ENCODE assay signal across 8 mouse cellular contexts in genomic region chr12:73044221-73045045, GRCm38 (mm10). TPM values are rescaled to one million over a fixed set of nuclear protein-coding genes. Genes with fewer than 3 reads are reported as not detected.
DNase-seq lines count a peak whose midpoint lies in the region; ATAC-seq and TF ChIP-seq lines count a peak whose summit lies in the region.

No protein-coding gene starts in this region.

- ATAC-seq in lung, embryonic 16.5 days (ENCODE audit: low read depth), result peak; percentile 28; the same call in 1 of the 2 replicates
- ATAC-seq in kidney, embryonic 14.5 days (ENCODE audit: low FRiP score, low TSS enrichment), result peak; percentile 30; the same call in 1 of the 2 replicates
- ATAC-seq in midbrain, embryonic 15.5 days (replicated peaks), result 0 out of 2 replicates have a peak, but pooled peaks have one; percentile 26
- ATAC-seq in erythroid progenitor cell, adult 5-6 weeks (replicated peaks; ENCODE audit: low FRiP score, poor library complexity, severe bottlenecking), result no peak

- intact Hi-C loops in gastrocnemius, postnatal 36 days (cut with DNase I), result loop anchor here (5.0 kb wide), 1 partner anchor 363 kb away; no protein-coding TSS in a partner anchor

- H3K4me1 ChIP-seq in lung, embryonic 16.5 days (replicated peaks; ENCODE audit: control insufficient read depth, insufficient read depth, low read length), result peaks cover 22% of the 10 kb centered on the region
- peaks cover 2% of the 10 kb centered on the region; the same call in 1 of the 2 replicates for H3K4me1 ChIP-seq in bone marrow macrophage, adult 2 months (ENCODE audit: control insufficient read depth, insufficient read depth, low read length)
- peaks cover 20% of the 10 kb centered on the region; the same call in 1 of the 2 replicates for H3K4me1 ChIP-seq in kidney, embryonic 14.5 days (ENCODE audit: control insufficient read depth, insufficient read depth, low read length)
- H3K4me1 ChIP-seq in midbrain, embryonic 15.5 days, result peaks cover 18% of the 10 kb centered on the region

- no peak for TF ChIP-seq CTCF in bone marrow macrophage, adult 2 months (IDR thresholded peaks at IDR 0.05; ENCODE audit: low read depth, low read length)

- H3K4me3 ChIP-seq in lung, embryonic 16.5 days (ENCODE audit: low read length), result peak overlapping the region; percentile 53
- H3K4me3 ChIP-seq in bone marrow macrophage, adult 2 months (ENCODE audit: insufficient read depth, low read length), result peak overlapping the region; percentile 54
- H3K4me3 ChIP-seq in kidney, embryonic 14.5 days (ENCODE audit: low read length), result peak overlapping the region; percentile 45
- H3K4me3 ChIP-seq in midbrain, embryonic 15.5 days, result peak overlapping the region; percentile 17

- H3K9me3 ChIP-seq in lung, embryonic 16.5 days (ENCODE audit: control insufficient read depth, low read length), result no peaks in the 10 kb centered on the region
- H3K9me3 ChIP-seq in kidney, embryonic 14.5 days (ENCODE audit: control insufficient read depth, low read length), result no peaks in the 10 kb centered on the region
- H3K9me3 ChIP-seq in midbrain, embryonic 15.5 days, result no peaks in the 10 kb centered on the region

- peak overlapping the region; percentile 58 for H3K9ac ChIP-seq in lung, embryonic 16.5 days (ENCODE audit: low read length)
- H3K9ac ChIP-seq in kidney, embryonic 14.5 days (ENCODE audit: low read depth, low read length), result peak overlapping the region; percentile 34; the same call in 1 of the 2 replicates
- no peak overlapping the region for H3K9ac ChIP-seq in midbrain, embryonic 15.5 days

- H3K4me2 ChIP-seq in lung, embryonic 16.5 days (ENCODE audit: low read depth, low read length), result peak overlapping the region; percentile 83
- H3K4me2 ChIP-seq in kidney, embryonic 14.5 days (replicated peaks; ENCODE audit: low read depth, low read length), result peak overlapping the region; percentile 70
- peak overlapping the region; percentile 46 for H3K4me2 ChIP-seq in midbrain, embryonic 15.5 days

- under 1% methylated on average over 53 of the region's 53 CpGs for WGBS in lung, embryonic 16.5 days
- under 1% methylated on average over 47 of the region's 53 CpGs for WGBS in kidney, embryonic 14.5 days
- WGBS in midbrain, embryonic 15.5 days, result under 1% methylated on average over 52 of the region's 53 CpGs

- H3K27ac ChIP-seq in lung, embryonic 16.5 days (ENCODE audit: low read length), result no peak overlapping the region
- no peak overlapping the region for H3K27ac ChIP-seq in bone marrow macrophage, adult 2 months (ENCODE audit: insufficient read depth, low read depth, low read length)
- no peak overlapping the region for H3K27ac ChIP-seq in kidney, embryonic 14.5 days (ENCODE audit: low read depth, low read length)
- no peak overlapping the region for H3K27ac ChIP-seq in midbrain, embryonic 15.5 days

- no peaks in the 10 kb centered on the region for H3K36me3 ChIP-seq in lung, embryonic 16.5 days (ENCODE audit: control insufficient read depth, insufficient read depth, low read length)
- H3K36me3 ChIP-seq in kidney, embryonic 14.5 days (ENCODE audit: control insufficient read depth, insufficient read depth, low read length), result no peaks in the 10 kb centered on the region
- no peaks in the 10 kb centered on the region for H3K36me3 ChIP-seq in midbrain, embryonic 15.5 days (replicated peaks)

- DNase-seq in lung, postnatal 25 days (ENCODE audit: low spot score), result no peak
- peak; percentile 48 to 68 for DNase-seq in gastrocnemius, postnatal 36 days
- DNase-seq in cerebellum, postnatal 25 days, result no peak

- no peak for TF ChIP-seq POLR2A in bone marrow macrophage, adult 2 months (IDR thresholded peaks at IDR 0.05; ENCODE audit: borderline replicate concordance, low read depth, low read length)

- H3K27me3 ChIP-seq in lung, embryonic 16.5 days (ENCODE audit: control insufficient read depth, insufficient read depth, low read depth, low read length), result peaks cover 82% of the 10 kb centered on the region
- peaks cover 92% of the 10 kb centered on the region for H3K27me3 ChIP-seq in kidney, embryonic 14.5 days (ENCODE audit: control insufficient read depth, insufficient read depth, low read length)
- H3K27me3 ChIP-seq in midbrain, embryonic 15.5 days (replicated peaks), result peaks cover 91% of the 10 kb centered on the region

RNA-seq across cellular contexts. Expression of gene Six1, which starts 9.3 kb away (rescaled TPM):
- 1.3 and 2.0 TPM in 2 replicates for polyA plus RNA-seq in lung, embryonic 16.5 days (2015; fragmentation: Nextera tagmentation; extraction: Ambion mirVana)
- polyA plus RNA-seq in bone marrow macrophage, adult 2 months (2012; ENCODE audit: insufficient read depth, insufficient read length, missing spikeins), result 0.59 TPM in 1 of 2 replicates, not detected in the other
- 10 to 100 TPM; 52.0 to 59.0 TPM for total RNA-seq in gastrocnemius, postnatal 36 days (2021)
- polyA plus RNA-seq in kidney, embryonic 14.5 days (2014; fragmentation: Nextera tagmentation; extraction: Ambion mirVana), result 0.12 and 0.16 TPM in 2 replicates
- polyA plus RNA-seq in midbrain, embryonic 15.5 days (2015; fragmentation: Nextera tagmentation; extraction: Ambion mirVana), result 0.82 and 1.3 TPM in 2 replicates
- total RNA-seq in erythroid progenitor cell, adult 5-6 weeks (2015; ENCODE audit: low replicate concordance), result not detected in 2 replicates
- total RNA-seq in erythroid progenitor cell, adult 5-6 weeks (2017; ENCODE audit: low replicate concordance), result 0.51 TPM in 1 of 2 replicates, not detected in the other

Comparison
In these comparisons a context has a peak if more than half of its experiments do, and no peak if none do; other contexts are left out.
1. DNase-seq: peak in gastrocnemius, postnatal 36 days (2 of 2); none in lung, postnatal 25 days (single experiment) and cerebellum, postnatal 25 days (0 of 2).
2. Peak in every context shown above with its lines, with median percentiles within 50 percentile points of each other: H3K4me2 ChIP-seq and H3K4me3 ChIP-seq.